Mouse (Mus musculus) MEL (cell line): Measurements from ENCODE around the gene Gm10160.

ENCODE experiments used
- CTCF ChIP-seq, 3 experiments: IDR thresholded peaks in 2 of 3; conservative IDR thresholded peaks in 1 of 3; 2 replicates each; pipeline ENCODE4 v1.5.1; 2011 to 2012; ENCODE audit warnings: low read length in 3 of 3, low read depth in 2 of 3, mild to moderate bottlenecking in 2 of 3, improper control_type of control experiment in 1 of 3, inconsistent platforms in 1 of 3, mixed read lengths in 1 of 3, moderate library complexity in 1 of 3; ENCODE audit not compliant: control insufficient read depth in 1 of 3, insufficient read depth in 1 of 3, poor library complexity in 1 of 3, severe bottlenecking in 1 of 3
- POLR2A ChIP-seq, 2 experiments: IDR thresholded peaks; 2 replicates each; pipeline ENCODE4 v1.6.1; 2011 to 2012; ENCODE audit warnings: low read length in 2 of 2, mild to moderate bottlenecking in 2 of 2, control low read depth in 1 of 2, improper control_type of control experiment in 1 of 2, low read depth in 1 of 2, moderate library complexity in 1 of 2; ENCODE audit not compliant: control insufficient read depth in 1 of 2, insufficient read depth in 1 of 2, poor library complexity in 1 of 2
- ZC3H11A ChIP-seq: IDR thresholded peaks from 2 replicates; pipeline ENCODE4 v1.6.1; 2012; ENCODE audit warnings: low read depth, mild to moderate bottlenecking, inconsistent platforms, low read length, improper control_type of control experiment

GRCm38 (mm10) chr7:81824906-81825305, 30.7 kb downstream of the Gm10160 start:
- TF ChIP-seq CTCF (IDR thresholded peaks at IDR 0.05 in 2 of 3, conservative IDR thresholded peaks at IDR 0.05 in 1 of 3; ENCODE audit: control insufficient read depth in 1 of 3, insufficient read depth in 1 of 3, low read depth in 2 of 3, low read length in 3 of 3, poor library complexity in 1 of 3, severe bottlenecking in 1 of 3) (no peak), POLR2A (IDR thresholded peaks at IDR 0.05; ENCODE audit: control insufficient read depth in 1 of 2, insufficient read depth in 1 of 2, low read depth in 1 of 2, low read length in 2 of 2, poor library complexity in 1 of 2) (no peak), ZC3H11A (no peak)
